Mouse (Mus musculus): ENCODE measurements around the gene Vcl.

GRCm38 (mm10) chr14:20970389-20970788 lies 41.2 kb downstream of the Vcl start:
- TF ChIP-seq CTCF (IDR thresholded peaks at IDR 0.05; ENCODE audit: borderline replicate concordance, insufficient read depth, low read length), result no peak
- no peak for TF ChIP-seq POLR2A (IDR thresholded peaks at IDR 0.05; ENCODE audit: low read depth, low read length)

Measured in embryonic fibroblast, embryonic 13.5 days (primary cell).